Mouse (Mus musculus) lung, embryonic 14.5 days (tissue): Measurements from ENCODE around the gene Tbata. TPM values are rescaled to one million over a fixed set of nuclear protein-coding genes. Genes with fewer than 3 reads are reported as not detected.
A peak's percentile ranks its signal among the peaks of the same experiment; 100 is the strongest.

ENCODE experiments used
- ATAC-seq: fragments of 200-750 bp; cut with Nextera tagmentation; 2 replicates; pipeline ENCODE4 v1.8.0; 2017; ENCODE audit warnings: mild to moderate bottlenecking, moderate TSS enrichment, moderate library complexity; ENCODE audit not compliant: insufficient read depth
- DNase-seq: peaks from one replicate; pipeline ENCODE4 v3.0.0-alpha.2; 2015
- H3K27ac ChIP-seq: fragments of 300-500 bp; sonication (generic); 2 replicates; pipeline ENCODE4 v1.5.1; 2014; ENCODE audit warnings: low read depth, mild to moderate bottlenecking, moderate library complexity
- H3K27me3 ChIP-seq: fragments of 300-500 bp; sonication (generic); 2 replicates; pipeline ENCODE4 v1.6.1; 2014; ENCODE audit warnings: low read length, control low read depth; ENCODE audit not compliant: insufficient read depth
- H3K36me3 ChIP-seq: fragments of 300-500 bp; sonication (generic); 2 replicates; pipeline ENCODE4 v1.6.1; 2014; ENCODE audit warnings: control low read depth; ENCODE audit not compliant: insufficient read depth
- H3K4me1 ChIP-seq: fragments of 300-500 bp; sonication (generic); 2 replicates; pipeline ENCODE4 v1.6.1; 2014; ENCODE audit warnings: antibody characterized with exemption, control low read depth; ENCODE audit not compliant: insufficient read depth
- H3K4me2 ChIP-seq: fragments of 300-500 bp; sonication (generic); 2 replicates; pipeline ENCODE4 v1.6.1; 2014; ENCODE audit warnings: mild to moderate bottlenecking
- H3K4me3 ChIP-seq: fragments of 300-500 bp; sonication (generic); 2 replicates; pipeline ENCODE4 v1.5.1; 2014; ENCODE audit warnings: low read depth, low read length
- H3K9ac ChIP-seq: fragments of 300-500 bp; sonication (generic); 2 replicates; pipeline ENCODE4 v1.6.1; 2014
- H3K9me3 ChIP-seq: fragments of 300-500 bp; sonication (generic); 2 replicates; pipeline ENCODE4 v1.6.1; 2016; ENCODE audit warnings: low read depth, low read length, control low read depth
- CTCF ChIP-seq: IDR thresholded peaks from 2 replicates; pipeline ENCODE4 v1.5.1; 2016; ENCODE audit warnings: antibody characterized with exemption, low read depth
- WGBS: fragments of 180-500 bp; shearing (Covaris S2); extraction: QIAGEN DNeasy Blood & Tissue Kit; methylation state at CpG from one replicate; pipeline ENCODE4 v1.1.7; 2014; 5-methylcytosine and 5-hydroxymethylcytosine counted together
- polyA plus RNA-seq: library from polyadenylated mRNA; unstranded; fragments of >200 nt; fragmentation: Nextera tagmentation; extraction: Ambion mirVana; gene quantifications from 2 replicates; pipeline ENCODE4 v1.2.1, GENCODE M21; 2014

Tbata gene
- polyA plus RNA-seq, 1 experiment from 2014 or later: 1.4 TPM

GRCm38 (mm10) chr10:61137567-61137966 is 34.2 kb upstream of the Tbata start:
- WGBS: 56% methylated on average over 1 of the region's 1 CpGs
- ATAC-seq: no peak
- H3K4me3 ChIP-seq: no peak overlapping the region
- no peak overlapping the region for H3K9ac ChIP-seq
- peaks cover 15% of the 10 kb centered on the region for H3K36me3 ChIP-seq
- no peaks in the 10 kb centered on the region for H3K4me1 ChIP-seq
- no peaks in the 10 kb centered on the region for H3K9me3 ChIP-seq
- no peak for TF ChIP-seq CTCF
- no peak for DNase-seq
- H3K4me2 ChIP-seq: no peak overlapping the region
- H3K27ac ChIP-seq: no peak overlapping the region
- H3K27me3 ChIP-seq: no peaks in the 10 kb centered on the region

DNA sequence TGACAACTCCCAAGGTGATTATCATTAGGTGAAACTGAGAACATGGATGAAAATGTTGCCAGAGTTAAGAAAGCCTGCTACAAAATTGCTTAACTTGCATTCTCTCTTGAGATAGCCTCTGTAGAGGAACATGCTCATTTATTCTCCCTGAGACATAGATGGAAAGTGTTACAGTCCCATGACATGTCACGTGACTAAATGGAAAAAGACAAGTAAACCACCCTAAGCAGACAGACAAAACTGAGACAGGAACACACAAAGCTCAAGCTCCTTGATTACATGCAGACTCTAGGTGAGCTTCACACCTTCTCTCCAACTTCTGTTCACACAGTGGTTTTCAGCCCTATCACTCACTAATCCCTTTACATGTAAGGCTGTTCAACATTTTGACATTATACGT is 28.4 kb upstream of the Tbata start:
- no peak for TF ChIP-seq CTCF
- WGBS: 85% methylated on average over 2 of the region's 2 CpGs
- Histone ChIP-seq H3K4me1 (0 out of 2 replicates have a peak, but pooled peaks cover 3% of the 10 kb centered on the region), H3K9me3 (no peaks in the 10 kb centered on the region), H3K4me3 (no peak overlapping the region), H3K9ac (no peak overlapping the region), H3K27me3 (no peaks in the 10 kb centered on the region), H3K4me2 (no peak overlapping the region), H3K27ac (no peak overlapping the region), H3K36me3 (peaks cover 11% of the 10 kb centered on the region; the same call in 1 of the 2 replicates)
- DNase-seq: no peak
- no peak for ATAC-seq

- Histone ChIP-seq H3K4me2 (peak overlapping the region; percentile 89), H3K9me3 (no peaks in the 10 kb centered on the region), H3K27me3 (no peaks in the 10 kb centered on the region), H3K9ac (peak overlapping the region; percentile 82), H3K4me3 (peak overlapping the region; percentile 75), H3K4me1 (0 out of 2 replicates have a peak, but pooled peaks cover 3% of the 10 kb centered on the region), H3K27ac (peak overlapping the region; percentile 94), H3K36me3 (peaks cover 7% of the 10 kb centered on the region; the same call in 1 of the 2 replicates)
- ATAC-seq: no peak
- DNase-seq: no peak
- no peak for TF ChIP-seq CTCF
- 0% methylated on average over 3 of the region's 3 CpGs for WGBS
Observed at GRCm38 (mm10) chr10:61145766-61146118, 26.0 kb upstream of the Tbata start.

DNA sequence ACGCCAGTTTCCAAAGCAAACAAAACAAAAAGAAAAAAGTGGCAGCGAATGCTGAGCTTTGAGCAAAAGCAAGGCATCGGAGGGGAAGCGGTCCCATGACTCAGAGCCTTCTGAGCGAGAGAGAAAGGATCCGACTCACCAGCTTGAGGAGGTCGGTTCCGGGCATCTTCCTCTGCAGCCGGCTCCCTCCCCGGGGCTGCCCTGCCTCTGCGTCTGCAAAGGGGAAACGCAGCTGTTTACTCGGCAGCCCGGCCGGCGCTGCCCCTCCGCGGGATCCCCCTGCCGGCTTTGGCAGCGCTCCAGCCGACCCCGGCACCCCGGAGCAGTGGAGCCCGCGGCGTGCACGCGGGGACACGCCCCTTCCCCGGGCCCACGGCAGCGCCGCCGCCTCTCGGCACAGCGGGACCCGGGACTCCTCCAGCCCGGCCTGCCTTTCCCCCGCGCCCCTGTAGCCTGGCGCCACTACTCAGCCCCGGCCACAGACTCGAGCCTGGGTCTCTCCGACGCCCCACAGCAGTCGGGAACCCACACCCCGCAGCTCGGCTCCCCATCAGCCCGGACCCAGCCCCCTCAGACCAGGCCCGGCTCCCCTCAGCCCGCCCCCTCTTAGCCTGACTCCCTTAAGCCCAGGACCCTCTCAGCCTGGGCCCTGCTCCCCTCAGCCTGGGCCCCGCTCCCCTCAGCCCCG is 25.5 kb upstream of the Tbata start:
- WGBS: under 1% methylated on average over 52 of the region's 53 CpGs
- H3K4me2 ChIP-seq: peak overlapping the region; percentile 89
- no peaks in the 10 kb centered on the region for H3K9me3 ChIP-seq
- ATAC-seq: peak; percentile 52
- peak overlapping the region; percentile 94 for H3K27ac ChIP-seq
- peak overlapping the region; percentile 82 for H3K9ac ChIP-seq
- H3K4me3 ChIP-seq: peak overlapping the region; percentile 75
- peaks cover 3% of the 10 kb centered on the region; the same call in 1 of the 2 replicates for H3K36me3 ChIP-seq
- 0 out of 2 replicates have a peak, but pooled peaks cover 3% of the 10 kb centered on the region for H3K4me1 ChIP-seq
- no peak for TF ChIP-seq CTCF
- peak; percentile 86 for DNase-seq
- H3K27me3 ChIP-seq: no peaks in the 10 kb centered on the region

DNA sequence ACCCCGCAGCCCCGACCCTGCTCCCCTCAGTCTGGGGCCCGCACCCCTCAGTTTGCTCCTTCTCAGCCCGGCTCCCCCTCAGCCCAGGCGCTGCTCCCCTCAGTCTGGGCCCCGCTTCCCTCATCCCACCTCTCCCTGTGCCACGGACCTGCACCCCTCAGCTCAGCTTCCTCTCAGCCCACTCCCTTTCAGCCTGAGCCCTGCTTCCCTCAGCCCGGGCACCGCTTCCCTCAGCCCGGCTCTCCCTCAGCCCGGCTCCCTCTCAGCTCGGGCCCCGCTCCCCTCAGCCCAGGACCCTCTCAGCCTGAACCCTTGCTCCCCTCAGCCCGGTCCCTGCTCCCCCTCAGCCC is 25.0 kb upstream of the Tbata start:
- DNase-seq (peak; percentile 40), ATAC-seq (no peak; the same call in 1 of the 2 replicates)
- no peaks in the 10 kb centered on the region for H3K27me3 ChIP-seq

GRCm38 (mm10) chr10:61147157-61148040 is 24.4 kb upstream of the Tbata start, which contains the start of gene Sgpl1:
Gene Sgpl1 (minus strand): TSS chr10:61147703.
- Histone ChIP-seq H3K4me3 (peak within 1 kb of the TSS; percentile 75), H3K27me3 (no peaks in the 10 kb centered on the region), H3K4me2 (peak within 1 kb of the TSS; percentile 89), H3K9me3 (no peaks in the 10 kb centered on the region), H3K4me1 (0 out of 2 replicates have a peak, but pooled peaks cover 3% of the 10 kb centered on the region), H3K36me3 (no peaks in the 10 kb centered on the region), H3K9ac (peak within 1 kb of the TSS; percentile 82), H3K27ac (peak within 1 kb of the TSS; percentile 94)
- WGBS: under 1% methylated on average over 78 of the region's 82 CpGs
- ATAC-seq (peak; percentile 86), DNase-seq (peak; percentile 93)
- peak; percentile 79 for TF ChIP-seq CTCF

More for the DNA sequence above, 25.0 kb upstream of the Tbata start:
- peaks cover 3% of the 10 kb centered on the region; the same call in 1 of the 2 replicates for H3K36me3 ChIP-seq
- H3K9ac ChIP-seq: peak overlapping the region; percentile 82
- H3K4me1 ChIP-seq: 0 out of 2 replicates have a peak, but pooled peaks cover 3% of the 10 kb centered on the region
- peak overlapping the region; percentile 75 for H3K4me3 ChIP-seq
- H3K4me2 ChIP-seq: peak overlapping the region; percentile 89
- 2% methylated on average over 14 of the region's 14 CpGs for WGBS
- peak overlapping the region; percentile 94 for H3K27ac ChIP-seq
- no peaks in the 10 kb centered on the region for H3K9me3 ChIP-seq
- no peak for TF ChIP-seq CTCF

DNA sequence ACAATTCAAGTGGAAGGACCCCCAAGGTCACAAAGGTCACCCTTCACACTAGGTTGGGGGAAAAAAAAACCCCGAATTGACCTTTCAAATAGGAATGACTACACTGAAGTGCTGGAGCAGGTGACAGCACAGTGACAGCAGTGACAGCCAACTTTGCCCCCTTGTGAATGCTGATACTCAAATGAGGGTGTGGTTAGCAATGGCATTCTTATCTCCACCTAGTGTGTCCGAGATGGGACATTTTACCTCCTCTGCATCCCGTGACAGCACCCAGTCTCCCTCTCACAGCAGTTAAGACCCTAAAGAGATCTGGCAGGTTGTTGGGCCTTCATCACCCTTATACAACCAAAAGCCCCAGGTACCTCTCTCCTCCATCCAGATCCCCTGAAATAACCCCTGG is 22.3 kb upstream of the Tbata start:
- H3K27ac ChIP-seq: no peak overlapping the region
- H3K9ac ChIP-seq: no peak overlapping the region
- DNase-seq: no peak

More for the DNA sequence above, 22.3 kb upstream of the Tbata start:
- H3K9me3 ChIP-seq: no peaks in the 10 kb centered on the region
- H3K27me3 ChIP-seq: no peaks in the 10 kb centered on the region
- H3K4me3 ChIP-seq: no peak overlapping the region
- no peaks in the 10 kb centered on the region for H3K36me3 ChIP-seq
- 0 out of 2 replicates have a peak, but pooled peaks cover 3% of the 10 kb centered on the region for H3K4me1 ChIP-seq
- no peak for ATAC-seq
- TF ChIP-seq CTCF: no peak
- WGBS: 61% methylated on average over 3 of the region's 3 CpGs
- no peak overlapping the region for H3K4me2 ChIP-seq
